Mouse (Mus musculus) cortical plate, adult 2 months (tissue): ENCODE measurements around the gene Fam129c.

ENCODE experiments used
- CTCF ChIP-seq: fragments of 200-500 bp; IDR thresholded peaks from 2 replicates; pipeline ENCODE4 v1.5.1; 2011; ENCODE audit warnings: mild to moderate bottlenecking, control low read depth, low read length; ENCODE audit not compliant: insufficient read depth; ENCODE audit errors: extremely low read depth
- POLR2A ChIP-seq: fragments of 200-500 bp; IDR thresholded peaks from 2 replicates; pipeline ENCODE4 v1.6.1; 2011; ENCODE audit warnings: mild to moderate bottlenecking, low read length, control low read depth; ENCODE audit not compliant: insufficient read depth; ENCODE audit errors: extremely low read depth

DNA sequence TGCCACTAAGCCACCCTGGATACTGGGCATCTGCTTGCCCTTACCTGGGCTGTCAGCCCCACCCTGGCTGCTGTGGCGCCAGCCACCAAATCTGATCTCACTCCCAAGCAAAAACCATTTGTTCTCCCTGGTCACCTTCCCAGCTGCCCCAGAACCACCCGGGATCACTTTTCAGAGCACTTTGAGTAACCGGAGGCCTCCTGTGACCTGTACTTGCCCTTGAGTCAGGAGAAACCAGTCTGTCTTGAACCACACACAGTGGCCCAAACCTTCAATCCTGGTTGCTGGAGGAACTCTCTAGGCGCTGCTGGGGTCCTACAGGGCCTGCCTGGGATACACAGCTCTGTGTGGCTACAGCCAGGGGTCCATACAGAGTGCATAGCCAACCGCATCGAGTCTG lies 44.7 kb upstream of the Fam129c start:
- TF ChIP-seq POLR2A, result no peak
- no peak for TF ChIP-seq CTCF
